Mouse (Mus musculus) A20 (cell line): Measurements from ENCODE around the gene Ccdc24.
A peak's percentile ranks its signal among the peaks of the same experiment; 100 is the strongest.

ENCODE experiments used
- DNase-seq: peaks from one replicate; pipeline ENCODE4 v3.0.0-alpha.2; 2011; ENCODE audit warnings: low read depth, low spot score

The Ccdc24 gene

DNA sequence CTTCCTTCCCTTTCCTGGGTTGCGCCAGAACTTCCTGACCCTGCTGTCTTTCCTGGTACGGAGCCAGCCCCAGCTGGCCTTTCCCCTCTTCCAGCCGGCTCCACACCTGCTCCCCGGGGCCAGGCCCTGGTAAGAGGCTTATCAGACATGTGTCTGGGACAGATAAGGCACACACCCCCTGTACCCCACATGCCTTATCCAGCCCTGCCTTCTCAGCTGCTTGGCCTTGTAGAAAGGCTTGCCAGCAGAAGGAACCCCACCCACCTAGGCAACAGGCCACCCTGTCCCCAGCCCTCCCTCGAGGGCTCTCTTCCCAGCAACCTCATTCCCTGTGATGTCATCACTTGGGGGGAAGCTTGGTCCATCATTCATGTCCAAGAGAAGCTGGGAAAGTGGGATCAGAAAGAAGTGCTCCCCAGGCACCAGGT, 42.2 kb downstream of the Ccdc24 start:
- no peak for DNase-seq

DNA sequence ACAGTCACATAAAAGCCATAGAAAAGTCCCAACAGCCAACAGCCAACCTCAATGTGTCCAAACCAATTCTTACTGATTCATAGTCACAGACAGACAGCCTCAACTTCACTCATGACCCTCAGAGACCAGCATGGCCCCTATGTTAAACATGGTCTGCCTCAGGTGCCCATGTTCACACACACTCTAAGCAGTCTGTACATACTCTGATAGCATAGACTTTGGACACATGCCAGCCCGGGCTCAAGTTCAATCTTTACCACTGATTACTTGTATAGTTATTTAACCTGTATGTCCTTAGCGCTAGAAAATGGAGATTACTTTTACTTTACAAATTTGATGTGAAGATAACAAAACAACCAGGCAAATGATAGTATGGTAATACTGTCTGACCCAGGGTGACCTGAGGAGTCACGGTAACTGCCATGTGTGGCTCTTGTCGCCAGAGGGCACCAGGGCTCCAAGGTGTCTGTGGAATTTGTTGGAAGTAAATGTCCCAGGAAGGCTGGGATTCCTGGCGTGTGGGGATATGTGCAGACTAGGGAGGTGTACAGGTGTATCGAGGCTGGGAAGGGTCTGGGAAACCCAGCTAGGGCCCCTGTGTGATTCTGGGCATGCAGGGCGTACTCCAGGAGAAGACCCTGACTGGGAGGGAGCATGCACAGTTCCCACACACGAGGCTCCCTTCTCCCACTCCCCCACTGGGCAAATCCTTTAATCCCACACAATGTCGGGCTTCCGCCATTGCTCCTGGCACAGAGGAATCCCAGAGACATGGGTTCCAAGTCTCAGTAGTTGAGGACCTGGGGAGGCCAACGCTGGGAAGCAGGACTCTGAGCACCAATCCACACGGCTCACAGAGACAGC, 42.9 kb downstream of the Ccdc24 start:
- peak; percentile 46 for DNase-seq

DNA sequence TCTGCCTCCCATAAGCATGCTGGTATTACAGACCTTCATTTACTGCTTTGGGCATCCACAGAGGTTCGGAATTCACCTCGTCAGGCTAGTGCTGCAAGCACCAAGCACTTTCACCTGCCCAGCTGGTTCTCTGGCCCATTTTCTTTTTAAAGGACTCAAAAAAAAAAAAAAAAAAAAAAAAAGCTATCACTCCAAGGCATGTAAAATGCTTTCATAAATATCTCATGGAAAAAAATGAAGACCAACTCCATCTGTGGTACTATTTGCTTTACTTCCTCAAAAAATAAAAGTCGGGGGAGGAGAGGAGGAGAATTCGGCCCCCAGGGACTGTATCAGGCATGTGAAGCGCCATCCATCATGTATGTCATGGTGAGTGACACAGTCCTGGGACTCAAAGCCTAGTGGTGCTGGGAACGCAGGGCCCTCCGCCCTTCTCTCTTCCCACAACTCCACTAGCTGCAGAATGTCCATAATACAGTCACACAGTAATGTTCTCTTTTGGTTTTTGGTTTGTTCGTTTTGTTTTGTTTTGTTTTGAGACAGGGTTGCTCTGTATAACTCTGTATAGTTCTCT, 43.7 kb downstream of the Ccdc24 start:
- DNase-seq = no peak

DNA sequence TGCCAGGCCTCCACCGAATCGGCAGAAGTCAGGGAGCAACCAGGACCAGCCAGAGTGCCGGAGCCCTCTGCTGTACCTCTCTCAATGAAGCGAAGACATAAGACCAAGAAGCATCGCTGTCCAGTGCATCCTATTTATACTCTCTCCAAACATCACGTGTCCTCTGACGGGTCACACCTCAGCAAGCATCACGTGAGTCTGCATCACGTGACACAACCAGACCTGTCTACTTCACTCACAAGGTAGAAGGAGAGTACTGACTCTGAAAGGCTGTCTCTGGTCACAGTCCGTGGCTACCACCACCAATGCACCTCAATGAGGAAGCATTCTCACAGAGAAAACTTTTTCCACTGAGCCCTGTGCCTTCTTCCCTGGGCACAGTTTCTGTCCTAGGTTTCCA, 54.3 kb downstream of the Ccdc24 start:
- no peak for DNase-seq

DNA sequence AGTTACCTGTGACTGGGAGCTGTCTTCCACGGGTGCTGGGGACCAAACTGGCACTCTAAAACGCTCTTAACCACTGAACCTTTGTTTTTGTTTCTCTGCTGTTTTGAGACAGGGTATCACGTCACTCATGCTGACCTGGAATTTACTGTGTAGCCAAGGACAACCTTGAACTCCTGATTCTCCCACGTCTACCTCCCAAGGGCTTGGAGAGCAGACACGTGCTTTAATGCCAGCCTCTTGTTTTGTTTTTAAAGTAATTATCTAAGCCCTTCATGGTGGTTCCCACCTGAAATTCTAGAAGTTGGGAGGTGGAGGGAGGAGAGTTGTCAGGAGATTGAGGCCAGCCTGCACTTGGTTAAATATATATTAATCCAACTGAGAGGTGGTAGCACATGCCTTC, 55.6 kb downstream of the Ccdc24 start:
- DNase-seq = no peak
